Mouse (Mus musculus): ENCODE results near the gene Naa20.
A peak's percentile ranks its signal among the peaks of the same experiment; 100 is the strongest.

The Naa20 gene

DNA sequence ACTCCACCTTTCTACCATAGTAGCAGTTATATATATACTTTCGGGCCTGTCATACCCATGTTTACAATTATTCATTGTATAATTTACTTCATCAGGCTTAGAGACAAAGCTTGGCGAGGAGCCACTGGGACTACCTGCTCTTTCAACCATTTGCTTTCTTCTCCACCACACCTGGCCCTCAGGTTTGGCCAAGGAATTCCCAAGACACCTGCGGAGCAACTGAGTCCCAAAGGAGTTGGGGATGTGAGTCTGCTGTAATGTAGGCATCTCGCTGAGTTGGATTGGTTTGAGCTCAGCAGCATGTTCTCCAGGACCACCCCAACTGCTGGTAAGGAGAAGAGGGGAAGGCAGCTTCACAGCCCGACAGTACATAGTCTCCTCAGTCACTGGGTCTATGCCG lies at the start of gene Naa20:
Gene Naa20 (plus strand): TSS at position 239 of the 400 bp plus-strand sequence.
- DNase-seq: peak; percentile 56

DNA sequence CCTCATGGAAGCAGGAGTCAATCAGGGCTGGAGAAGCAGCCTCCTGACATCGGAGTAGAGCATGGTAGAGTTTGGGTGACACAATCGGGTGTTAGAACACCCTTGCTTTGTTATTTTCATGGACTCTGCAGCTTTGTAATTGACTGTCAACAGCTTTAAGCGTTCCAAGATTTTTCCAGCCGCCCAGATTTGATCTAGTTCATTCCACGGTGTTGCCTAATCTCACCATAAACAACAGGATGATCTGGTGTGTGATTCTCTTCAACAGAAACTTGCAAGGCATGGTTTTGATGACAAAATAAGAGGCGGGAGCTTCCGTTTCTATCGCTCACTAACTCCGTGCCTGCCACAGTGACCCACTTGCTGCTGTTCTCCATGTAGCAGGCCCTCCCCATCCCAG lies 46.1 kb upstream of the Naa20 start:
- DNase-seq: no peak

DNA sequence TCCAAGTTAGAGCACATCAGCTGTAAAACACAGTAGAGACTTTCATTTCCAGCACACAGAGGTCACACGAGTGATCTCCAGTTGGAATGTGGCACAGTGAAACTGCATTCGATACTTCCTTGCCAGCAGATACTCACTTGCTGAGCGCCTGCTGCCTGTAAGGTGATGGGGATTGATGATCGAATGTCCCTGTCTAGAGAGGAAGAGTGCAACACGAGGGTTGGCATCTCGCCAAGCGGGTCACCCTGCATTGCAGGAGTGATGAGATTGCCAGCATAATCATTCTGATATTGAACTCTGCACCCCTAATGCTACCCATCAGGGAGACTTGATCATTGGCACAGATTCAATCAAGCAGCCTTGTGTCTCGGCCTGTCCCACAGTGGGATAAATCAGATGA lies 44.0 kb upstream of the Naa20 start:
- peak; percentile 26 for DNase-seq

DNA sequence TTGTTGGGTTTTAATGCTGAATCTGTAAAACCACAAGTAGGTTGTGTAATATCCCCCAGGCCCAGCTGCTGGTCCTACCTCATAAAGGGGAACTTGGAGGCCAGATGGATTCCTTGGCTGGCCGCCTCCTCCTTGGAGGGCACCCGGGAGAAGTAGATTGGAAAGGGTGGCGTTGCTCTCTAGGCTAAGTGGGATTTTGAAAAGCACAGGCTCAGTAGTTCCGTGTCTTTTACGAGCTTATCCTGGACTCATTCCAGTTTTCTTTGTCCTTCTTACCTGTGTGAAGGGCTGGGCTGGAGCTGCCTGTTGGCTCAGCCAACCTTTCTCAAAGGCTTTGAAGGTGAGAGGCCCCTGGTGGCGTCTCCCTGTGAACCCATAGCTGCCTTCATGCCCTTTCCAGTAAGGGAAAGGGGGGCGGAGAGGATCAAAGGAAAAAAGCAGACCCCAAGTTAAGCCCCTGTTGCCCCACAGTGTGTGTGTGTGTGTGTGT lies 42.4 kb upstream of the Naa20 start:
- DNase-seq: peak; percentile 62

DNA sequence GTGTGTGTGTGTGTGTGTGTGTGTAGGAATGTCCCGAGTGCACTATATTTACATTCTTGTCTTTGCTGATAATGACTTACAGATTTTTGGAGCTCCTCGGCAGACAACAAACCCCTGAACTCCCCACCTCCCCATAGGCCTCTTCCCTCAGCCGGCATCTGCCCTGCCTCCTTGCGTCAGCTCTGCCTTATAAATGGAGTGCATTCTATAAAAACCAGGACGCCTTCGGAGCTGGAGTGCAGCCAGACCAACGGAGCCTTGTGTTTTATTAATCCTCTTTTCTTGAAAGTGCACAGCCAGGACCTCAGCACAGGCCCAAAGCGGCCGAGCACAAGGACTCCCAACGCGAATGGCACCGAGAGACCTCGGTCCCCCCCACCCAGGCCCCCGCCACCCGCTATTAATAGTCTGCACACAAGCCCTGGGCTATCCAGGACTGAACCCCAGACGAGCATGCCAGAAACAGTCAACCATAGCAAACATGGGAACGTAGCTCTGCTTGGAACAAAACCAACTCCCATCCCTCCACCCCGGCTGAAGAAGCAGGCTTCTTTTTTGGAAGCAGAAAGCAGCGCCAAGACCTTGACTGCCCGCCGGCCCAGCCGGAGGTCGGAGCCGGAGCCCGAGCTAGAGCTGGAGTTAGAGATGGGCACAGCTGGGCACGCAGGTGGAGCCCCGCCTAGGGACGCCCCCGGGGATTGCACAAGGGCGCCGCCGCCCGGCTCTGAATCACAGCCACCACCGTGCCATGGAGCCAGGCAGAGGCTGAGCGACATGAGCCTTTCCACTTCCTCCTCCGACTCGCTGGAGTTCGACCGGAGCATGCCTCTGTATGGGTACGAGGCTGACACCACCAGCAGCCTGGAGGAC lies 41.7 kb upstream of the Naa20 start:
- DNase-seq: peak; percentile 81

DNA sequence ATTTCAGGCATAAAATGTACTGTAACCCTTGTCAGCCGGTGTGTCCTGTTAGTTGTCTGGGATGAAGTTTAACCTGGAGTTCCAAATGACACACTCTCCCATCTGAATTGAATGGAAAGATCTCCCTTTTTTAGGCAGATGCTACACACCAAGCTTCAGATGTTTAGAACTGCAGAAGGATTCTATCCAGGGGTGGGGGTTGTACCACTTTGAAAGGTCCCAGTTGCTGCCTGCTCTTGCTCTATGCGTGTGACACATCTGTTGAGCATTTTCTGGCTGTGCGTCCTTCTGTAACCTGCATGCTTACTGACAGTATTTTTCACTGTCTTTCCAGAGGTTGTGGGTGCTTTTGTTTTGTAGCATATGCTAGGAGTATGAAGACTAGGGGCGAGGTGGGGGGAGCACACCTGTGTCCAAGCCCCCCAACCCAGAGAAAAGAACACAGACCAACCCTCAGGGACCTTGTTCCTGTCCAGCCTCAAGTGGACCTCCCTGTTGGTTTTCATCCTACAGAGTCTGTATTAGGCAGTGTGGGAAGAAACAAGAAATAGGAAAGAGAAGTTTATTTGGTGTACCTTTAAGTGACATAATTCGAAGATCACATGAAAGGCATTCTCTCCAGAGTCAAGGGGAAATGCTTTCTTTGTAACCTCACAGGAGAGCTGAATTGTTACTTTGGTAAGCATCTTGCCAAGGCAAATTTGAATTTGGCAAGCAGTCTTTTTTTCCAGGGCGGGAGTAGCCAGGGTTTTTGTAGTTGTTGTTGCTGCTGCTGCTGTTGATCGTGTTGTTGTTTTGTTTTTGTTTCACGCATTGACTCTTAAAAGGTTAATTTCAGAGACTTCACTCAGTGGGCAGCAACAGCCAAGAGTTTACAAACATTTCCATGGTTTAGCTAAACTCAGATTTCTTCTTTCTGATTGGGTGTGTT lies 40.4 kb upstream of the Naa20 start:
- DNase-seq: no peak

DNA sequence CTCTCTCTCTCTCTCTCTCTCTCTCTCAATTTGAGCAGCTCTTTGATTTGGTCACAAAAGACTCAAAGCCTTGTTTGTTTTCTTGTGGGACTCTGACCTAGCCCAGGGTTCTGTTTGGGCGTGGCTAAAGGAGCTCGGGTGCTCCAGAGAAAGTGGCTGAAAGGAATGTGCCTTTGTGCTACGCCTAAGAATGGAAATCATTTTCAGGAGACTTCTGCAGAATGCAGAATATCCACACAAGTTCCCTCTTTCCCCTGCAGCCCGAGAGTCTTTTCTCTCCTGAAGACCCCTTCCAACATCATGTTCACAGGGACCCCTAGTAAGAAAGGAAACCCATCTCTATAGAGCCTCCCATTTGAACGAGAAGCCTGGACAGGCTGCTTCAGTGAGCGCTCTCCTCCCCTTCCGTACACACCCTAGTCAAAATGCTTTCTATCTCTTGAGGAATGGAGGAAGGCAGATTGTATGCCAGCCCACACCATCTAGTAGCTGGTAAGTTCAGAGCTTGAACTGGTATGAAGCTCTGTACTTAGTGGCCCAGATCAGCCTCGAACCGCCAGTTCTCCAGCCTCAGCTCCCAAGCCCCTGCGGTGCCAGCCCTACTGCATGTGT lies 39.6 kb upstream of the Naa20 start:
- no peak for DNase-seq

DNA sequence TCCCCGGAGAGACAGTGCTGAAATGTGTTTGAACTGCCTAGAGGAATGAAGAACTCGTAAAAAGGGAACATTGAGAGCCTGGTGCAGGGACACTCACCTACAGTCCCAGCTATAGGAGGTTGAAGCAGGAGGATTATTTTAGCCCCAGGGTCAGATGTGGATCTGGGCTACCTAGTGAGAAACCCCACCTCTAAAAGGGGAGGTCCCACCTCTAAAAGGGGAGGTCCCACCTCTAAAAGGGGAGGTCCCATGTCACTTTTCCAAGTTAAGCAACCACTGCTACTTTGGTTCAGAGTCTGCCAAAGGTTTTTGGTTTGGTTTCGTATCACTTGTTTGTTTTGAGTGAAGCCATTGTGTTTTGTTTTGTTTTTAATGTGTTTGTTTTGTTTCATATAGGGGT lies 36.6 kb upstream of the Naa20 start:
- DNase-seq: no peak

DNA sequence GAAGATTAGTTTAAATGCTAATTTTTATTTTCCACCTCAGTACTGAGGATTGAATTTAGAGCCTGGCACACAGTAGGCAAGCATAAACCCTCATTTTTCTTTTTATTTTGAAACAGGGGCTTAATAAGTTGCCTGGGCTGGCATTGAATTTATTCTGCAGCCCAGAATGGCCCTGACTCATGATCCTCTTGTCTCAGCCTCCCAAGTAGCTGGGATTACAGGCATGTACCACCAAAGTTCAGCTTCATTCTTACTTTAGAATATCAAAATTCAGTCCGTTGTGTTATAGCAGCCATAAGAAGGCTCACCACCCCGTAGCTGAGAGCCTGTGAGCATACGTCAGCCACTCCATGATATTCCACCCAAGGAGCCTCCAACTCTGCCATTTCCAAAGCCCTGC lies 35.7 kb upstream of the Naa20 start:
- DNase-seq: no peak

DNA sequence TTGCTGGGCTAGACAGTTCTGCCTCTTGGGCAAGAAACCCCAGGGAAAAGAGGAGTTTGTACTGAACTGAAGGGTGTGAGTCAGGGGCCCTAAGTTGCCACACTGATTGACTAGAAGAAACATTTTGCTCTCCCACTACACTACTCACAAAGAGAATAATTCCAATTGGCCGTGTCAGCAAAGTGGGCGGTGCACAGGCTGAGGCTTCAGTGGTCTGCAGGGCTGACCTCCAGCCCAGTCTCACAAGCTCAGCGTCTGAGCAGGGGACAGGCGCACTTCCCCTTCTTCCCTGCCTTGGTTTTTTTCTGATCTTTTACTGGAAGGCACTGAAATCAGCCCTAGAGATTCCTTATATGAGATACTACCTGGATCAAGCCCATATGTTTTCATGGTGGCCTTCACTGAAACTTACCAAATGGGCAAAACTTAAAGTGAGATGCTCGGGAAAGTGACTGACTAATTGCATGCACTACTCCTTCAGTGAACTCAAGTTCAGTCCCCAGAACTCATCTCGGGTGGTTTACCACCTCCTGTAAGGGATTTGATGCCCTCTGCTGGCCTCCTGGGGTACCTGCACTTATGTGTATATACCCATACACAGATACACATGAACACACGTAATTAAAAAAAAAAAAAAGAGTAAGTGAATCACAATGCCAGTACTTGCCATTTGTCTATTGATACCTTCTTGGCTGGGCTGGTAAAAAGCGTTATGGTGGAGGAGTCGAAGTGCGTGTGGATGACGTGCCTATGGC lies 35.0 kb upstream of the Naa20 start:
- no peak for DNase-seq

DNA sequence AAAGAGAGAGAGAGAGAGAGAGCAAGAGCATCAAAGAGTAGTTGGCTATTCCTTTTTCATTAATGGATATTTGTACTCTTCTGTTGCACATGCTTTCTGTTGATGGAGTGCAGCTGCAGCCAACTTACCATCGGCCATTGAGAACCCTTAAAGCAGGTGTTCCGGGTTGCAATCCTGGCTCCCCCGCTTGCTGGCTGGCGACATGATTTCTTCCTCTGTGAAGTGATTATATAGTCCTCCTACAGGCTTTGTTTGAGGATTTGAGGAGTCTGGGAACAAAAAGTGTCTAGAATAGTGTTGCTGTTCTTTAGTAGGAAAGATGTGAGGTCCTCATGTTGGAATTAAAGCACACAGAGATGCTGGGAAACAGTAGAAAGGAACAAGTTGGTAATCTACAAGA lies 30.6 kb upstream of the Naa20 start:
- DNase-seq: no peak

DNA sequence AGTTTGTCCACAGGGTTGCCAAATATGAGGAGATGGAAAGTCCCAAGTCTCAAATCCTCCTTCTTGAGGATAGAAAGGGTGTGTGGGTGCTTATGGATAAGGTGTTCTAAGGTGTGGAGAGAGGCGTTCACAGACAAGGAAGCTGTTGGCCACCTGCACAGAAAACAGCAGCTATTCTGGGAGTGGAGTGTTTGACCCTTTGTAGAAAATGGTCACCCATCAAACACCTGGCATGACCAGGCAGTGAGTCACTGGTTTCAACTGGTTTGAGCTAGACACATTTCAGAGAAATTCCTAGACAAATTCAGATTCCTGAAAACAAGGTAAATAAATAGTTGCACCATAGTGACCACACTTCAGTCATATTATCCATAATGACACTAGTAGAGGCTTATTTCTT lies 29.8 kb upstream of the Naa20 start:
- no peak for DNase-seq

DNA sequence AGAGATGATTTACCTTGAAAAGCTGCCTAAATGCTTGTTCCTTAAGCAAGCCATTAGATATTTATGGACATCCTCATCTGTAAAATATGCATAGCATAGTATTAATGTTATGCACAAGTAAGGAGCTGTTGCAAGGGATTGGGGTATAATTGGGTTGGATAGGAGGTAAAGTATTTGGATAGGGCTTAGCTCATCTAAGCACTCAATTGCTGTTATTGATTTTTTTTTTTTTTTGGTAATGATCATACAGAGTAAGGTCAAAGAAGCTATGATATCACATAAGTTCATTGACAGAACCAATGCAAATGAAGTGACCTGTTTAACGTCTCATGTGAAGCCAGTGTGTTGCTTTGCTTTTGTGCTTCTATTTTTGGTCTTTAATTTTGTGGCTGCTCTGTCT lies 27.9 kb upstream of the Naa20 start:
- no peak for DNase-seq

DNA sequence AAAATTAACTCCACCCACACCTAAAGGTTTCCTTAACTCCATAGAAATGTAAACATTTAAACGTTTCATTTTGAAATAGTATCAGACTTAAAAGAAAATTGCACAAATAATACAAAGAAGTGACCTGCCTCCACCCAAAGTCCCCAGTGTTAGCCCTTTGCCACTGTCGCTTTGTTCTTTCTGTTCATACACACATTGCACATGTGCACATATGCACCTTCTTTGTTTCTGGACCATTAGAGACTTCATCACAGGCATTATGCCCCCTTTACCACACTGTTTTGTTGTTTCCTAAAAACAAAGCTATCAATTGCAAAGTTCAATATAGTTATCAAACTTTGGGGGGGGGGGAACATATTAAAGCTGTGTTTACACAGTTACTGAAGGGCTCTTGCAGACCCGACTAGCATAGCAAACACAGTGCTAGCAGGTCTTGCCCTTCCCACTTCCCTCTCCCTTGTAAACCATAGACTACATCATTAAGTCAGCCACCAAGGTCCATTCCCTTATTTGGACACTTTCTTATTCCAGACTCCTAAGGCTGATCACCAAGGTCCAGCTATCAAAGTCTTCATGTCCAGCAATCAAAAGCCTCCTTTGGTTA lies 26.9 kb upstream of the Naa20 start:
- no peak for DNase-seq

DNA sequence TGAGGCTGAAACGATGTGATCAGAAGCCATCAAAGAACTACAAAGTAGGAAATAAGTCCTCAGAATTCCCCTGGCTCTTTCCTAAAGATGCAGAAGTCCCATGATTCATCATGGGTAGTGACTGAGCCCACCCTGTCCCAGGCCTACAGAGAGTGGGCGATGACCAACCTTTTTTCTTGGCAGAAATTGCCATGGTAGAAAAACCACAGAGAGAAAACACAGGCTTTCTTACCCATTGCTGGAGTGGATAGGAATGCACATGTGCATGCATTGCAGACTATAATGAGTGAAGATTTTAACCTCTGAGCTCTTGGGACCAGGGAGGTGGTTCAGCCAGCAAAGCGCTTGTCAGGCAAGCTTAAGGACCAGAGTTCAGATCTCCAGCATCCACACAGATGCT lies 24.7 kb upstream of the Naa20 start:
- DNase-seq: no peak

DNA sequence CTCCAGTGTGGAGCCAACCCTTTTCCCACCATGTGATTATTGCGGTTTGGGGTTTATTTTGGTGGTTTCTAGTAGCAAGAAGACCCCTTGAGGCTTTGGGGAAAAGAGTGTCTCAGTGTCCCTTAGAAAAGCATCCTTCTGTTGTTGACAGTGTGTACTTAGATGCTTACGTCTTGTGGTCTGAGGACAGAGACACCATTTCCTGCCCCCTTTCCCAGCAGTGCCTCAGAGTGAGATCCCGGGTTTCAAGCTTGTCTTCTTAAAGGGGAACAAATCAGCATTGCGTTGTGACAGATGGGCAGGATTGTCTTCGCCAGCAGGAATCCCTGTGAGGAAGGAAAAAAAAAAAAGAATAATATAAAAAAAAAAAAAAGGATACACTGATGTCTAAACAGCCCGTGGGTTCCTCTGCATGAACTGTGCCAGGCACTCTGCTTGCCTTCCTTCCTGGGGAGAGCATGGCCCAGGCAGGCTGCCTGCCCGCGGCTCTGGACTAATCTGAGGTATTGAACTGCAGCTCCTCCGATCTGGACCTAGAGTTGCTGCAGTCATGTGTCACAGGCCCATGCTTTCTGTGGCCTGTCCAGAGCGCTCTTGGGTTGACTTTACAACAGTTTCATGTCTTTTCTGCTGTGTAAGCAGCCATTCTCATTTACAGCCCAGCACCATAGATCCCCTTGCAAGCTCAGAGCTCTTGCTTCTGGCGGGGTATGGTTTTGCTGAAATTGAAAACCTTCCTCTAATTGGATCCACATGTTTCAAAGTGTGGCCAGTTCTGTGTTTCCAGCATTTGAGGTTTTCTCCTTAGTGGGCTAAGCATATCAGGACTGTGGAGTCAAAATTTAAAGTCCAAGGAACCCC lies 20.8 kb upstream of the Naa20 start:
- DNase-seq: peak; percentile 58

DNA sequence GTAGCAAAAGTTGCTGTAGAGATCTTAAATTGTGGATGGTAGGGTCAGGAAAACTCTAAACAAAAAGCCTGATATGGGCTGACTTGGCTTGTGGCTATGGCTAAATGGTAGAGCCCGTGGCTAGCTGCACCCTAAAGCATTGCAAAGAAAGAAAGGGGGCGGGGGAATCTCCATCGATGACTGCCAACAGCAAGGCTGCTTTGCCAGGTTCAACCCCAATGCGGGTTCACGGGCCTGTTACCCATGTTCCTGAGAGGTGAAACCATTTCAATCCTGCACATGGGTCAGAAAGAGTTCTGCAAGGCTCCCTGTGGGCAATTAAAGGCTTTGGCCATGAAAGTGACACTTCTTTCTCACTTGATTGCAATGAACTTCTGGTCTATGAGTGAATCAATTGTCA lies 20.0 kb upstream of the Naa20 start:
- no peak for DNase-seq

DNA sequence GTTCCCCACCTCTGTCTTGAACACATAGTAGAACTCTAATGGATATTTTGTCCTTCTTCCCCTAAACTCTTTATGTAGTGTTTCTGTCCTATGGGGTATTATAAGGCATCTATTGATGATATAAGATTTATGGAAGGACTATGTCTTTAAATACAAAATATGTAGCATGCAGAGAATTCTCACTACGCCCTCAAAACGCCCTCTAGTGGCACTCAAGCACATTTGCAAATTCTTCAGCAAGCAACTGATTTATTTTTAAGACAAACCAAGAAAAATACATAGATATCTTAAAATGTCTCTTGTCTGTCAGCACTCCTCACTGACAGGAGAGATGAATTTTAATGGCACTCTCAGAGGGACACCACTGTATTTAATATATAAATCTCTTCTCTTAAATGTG lies 19.5 kb upstream of the Naa20 start:
- DNase-seq: no peak

DNA sequence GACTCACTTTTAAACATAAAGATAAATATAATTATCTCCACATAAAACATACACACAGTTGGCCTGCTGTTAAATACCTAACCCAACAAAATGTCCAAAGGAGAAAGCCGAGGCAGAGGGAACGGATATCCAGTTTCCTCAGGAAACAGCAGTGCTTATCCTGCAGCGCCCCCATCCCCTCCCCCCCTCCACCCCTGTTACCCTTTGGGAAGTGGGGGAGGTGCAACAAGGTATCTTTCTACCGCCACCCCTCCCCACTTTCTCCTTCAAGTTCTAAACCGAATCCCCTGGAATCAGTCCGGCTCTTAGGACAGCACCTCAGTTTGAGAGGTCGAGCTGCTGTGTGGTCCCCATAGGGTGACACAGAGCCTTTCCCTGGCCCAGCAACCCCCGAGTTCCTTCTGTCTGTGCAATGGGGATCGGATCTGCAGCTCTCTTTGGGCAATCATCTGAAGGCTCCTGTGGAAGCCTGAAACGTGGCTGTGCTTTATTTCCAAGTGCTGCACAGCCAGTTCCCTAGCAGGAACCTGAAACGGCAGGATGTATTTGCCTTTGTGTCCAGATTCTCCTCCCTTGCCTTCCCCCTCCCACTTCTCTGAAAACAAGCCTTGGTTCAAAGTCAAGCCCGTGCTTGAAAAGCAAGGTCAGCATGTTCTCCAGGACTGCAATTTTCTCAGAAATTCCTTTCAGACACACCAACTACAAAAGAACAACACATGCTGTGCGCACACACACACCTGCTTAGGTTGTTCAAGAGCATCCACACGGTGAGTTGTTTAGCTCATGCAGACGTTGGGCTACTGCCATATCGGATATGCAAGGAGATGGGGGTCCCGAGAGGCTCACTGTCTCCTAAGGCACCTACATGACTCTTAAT lies 17.6 kb upstream of the Naa20 start:
- DNase-seq: no peak

Measured in cerebellum, adult 11-12 months (tissue).